Mouse (Mus musculus) adrenal gland, adult 18-20 months (tissue): ENCODE measurements around the gene Tdrd3. TPM values are rescaled to one million over a fixed set of nuclear protein-coding genes. Genes with fewer than 3 reads are reported as not detected.

Source experiments
- DNase-seq, 2 experiments: peaks; one replicate each; pipeline ENCODE4 v3.0.0; 2021 to 2022; ENCODE audit warnings: low spot score in 2 of 2
- total RNA-seq, 2 experiments: library from RNA; stranded (reverse); gene quantifications; 1 replicate in 1 of 2; 2 replicates in 1 of 2; pipeline ENCODE4 v1.2.3; 2021

Gene Tdrd3
- total RNA-seq, 2 experiments from 2014 or later = 26.6 to 34.7 TPM

DNA sequence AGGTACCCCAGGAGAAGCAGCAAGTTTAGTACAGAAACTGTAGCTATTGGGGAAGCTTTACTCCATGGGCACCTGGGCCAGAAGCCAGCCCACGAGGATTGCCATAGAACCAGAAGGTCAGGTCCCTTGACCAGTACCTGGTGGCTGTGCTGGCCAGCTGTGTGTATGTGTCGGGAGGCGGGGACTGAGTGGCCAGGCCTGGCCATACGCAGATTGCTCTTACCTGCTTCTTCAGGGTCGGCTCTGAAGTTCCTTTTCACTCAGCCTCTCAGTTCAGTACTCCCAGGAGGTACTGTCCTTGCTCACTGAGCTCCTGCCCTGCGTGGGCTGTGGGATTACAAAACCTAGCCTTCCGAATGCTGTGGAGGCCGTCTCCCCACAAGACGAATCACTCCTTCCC is 147.4 kb downstream of the Tdrd3 start:
- DNase-seq = no peak

DNA sequence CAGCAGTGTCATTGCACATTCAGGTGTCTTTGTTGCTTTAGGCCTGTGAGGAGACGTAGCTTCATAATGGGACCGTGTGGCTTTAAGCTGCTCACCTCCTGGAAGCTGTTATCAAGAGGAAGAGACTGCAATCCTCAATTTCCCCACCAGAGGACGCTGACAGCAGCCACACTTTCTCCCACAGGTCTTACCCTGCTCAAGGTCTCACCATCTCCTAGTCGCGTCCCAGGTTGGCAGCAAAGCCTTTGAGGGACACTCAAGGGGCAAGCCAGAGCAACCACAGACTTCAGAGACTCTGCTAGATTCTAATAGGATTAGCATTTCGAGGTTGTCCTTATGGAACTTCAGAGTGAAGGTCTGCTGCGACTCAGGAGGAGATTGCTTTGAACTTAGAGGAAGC is 149.8 kb downstream of the Tdrd3 start:
- DNase-seq = no peak

DNA sequence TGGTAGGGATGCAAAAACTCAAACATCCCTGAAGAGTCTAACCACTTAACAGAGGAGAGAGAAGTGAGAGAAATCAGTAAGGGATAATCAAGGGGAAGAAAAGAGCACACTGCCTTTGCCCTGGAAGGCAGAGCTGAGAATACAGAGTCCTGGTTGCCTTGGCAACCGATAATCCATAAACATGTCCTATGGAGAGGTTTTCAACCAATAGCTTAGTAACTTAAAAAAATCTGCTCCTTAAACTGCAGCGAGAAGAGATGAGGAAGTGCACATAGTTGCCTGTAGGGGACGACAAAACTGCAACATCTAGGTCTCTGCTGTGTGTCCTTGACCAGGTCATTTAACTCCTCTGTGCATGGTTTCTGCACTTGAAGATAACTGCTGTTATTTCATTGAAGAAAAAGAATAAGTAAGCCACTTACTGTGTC is 150.6 kb downstream of the Tdrd3 start:
- DNase-seq = no peak

DNA sequence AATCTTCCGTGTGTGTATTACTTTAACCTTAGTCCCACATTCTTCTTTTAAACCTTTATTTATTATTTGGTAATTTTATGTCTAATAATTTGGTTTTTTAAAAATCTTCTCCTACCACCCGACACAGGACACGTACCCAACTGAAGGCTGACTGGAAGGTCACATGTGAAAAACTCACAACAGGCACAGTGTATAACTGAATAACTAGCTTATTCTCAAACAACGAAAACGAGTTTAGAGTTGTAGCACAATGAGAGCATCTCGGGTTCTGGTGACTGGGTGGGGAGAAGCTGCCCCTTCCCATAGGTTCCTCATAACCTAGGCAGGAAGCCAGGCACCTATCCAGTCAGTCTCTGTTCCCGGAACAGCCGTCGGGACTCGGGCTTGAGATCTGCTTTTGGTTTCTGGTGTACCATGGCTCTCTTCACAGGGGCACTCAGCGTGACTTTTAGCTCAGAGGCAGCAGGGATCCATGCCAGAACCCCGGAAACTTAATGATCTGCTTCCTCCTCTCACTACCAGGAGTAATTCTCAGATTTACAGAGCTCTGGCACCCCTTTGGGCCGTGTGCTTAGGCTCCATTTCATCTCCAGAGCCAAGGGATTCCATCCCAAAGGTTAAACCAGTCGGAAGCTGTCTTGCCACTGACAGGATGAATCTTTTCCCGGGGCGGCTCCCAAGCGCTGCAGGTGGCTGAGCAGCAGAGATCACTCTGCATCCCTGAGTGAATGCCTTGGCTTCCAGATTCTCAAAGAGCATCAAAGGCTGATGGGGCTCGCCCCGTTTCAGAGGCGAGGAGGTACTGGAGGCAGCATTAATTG is 151.4 kb downstream of the Tdrd3 start:
- DNase-seq = peak in 1 of 2 experiments; percentile 16

DNA sequence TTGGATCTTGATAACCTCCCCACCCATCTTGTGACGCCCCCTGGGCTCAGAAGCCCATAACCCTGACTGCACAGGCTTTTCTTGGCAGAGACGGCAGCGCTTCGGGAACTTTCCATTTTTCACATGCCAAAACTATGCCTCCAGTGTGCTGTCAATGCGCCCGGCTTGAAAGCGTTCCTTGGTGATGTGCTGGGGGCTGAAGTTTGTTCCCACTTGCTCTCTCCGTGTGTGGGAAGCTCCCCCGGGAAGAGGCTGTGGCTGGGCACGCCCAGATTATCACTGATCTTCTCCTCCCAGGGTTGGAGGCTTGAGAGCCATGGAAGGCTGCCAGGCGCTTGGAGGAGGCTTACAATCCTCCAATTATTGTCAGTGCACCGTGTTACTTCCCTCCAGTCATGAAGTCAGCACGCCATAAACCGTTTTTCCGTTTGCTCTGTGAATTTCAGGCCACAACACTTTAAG is 152.0 kb downstream of the Tdrd3 start:
- DNase-seq = peak in 1 of 2 experiments; percentile 28

DNA sequence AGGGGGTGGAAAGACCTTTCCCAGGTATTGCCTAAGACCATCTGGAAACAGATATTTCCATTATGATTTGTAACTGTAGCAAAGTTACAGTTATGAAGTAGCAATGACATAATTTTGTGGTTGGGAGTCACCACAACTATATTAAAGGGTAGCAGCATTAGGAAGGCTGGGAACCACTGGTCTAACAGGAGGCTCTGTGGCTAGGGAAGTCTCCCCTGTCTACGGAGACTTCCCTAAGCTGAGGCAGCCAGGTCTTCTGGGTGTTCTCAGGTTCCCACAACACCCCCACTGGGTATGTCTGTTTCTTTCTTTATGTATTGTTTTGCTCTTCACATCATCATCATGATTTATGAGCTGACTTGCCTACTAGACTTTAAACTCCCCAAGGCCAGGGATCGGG is 153.0 kb downstream of the Tdrd3 start:
- no peak for DNase-seq

DNA sequence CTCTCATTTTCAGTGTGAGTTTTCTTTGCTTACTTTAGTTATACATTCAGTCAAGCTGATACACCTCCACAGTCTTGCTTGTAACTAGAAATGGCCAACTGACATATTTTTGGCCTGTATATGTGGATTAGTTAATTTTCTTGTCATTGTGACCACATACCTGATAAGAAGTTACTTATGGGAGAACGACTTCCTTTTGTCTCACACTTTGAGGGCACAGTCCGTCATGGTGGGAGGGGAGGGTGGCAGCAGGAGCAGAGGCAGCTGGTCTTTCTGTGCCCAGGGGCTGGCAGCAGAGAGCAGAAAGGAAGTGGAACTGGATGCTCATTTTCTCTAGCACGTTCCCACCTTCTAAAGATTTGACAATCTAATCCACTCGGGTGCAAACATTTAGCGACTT is 156.0 kb downstream of the Tdrd3 start:
- no peak for DNase-seq

DNA sequence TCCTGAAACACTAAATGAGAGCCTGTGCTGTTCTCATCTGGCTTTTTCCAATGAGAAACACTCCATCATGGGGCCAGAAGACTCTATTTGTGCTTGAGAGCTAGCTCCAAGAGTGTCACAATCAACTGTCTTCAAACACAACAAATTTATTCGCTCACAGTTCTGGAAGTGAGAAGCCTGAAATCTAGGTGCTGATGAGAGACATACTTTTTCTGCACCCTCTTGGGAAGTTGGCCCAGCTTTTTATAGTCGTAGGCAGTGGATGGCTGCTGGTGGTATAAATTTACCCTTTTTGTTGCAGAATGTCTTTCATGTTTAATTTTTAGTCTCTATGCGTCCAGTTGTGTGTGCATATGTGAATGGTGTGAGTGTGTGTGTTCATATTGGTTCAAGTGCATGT is 166.2 kb downstream of the Tdrd3 start:
- DNase-seq = no peak
